Mouse (Mus musculus) left cerebral cortex, postnatal 36 days (tissue): ENCODE measurements around the gene Clic1. TPM values are rescaled to one million over a fixed set of nuclear protein-coding genes. Genes with fewer than 3 reads are reported as not detected.

ENCODE experiments used
- DNase-seq, 2 experiments: peaks; one replicate each; pipeline ENCODE4 v3.0.0; 2021 to 2022; ENCODE audit warnings: low spot score in 2 of 2, mixed read lengths in 1 of 2
- intact Hi-C: fragments of 180-260 bp; cut with DNase I; formaldehyde crosslinking; loops from one replicate; pipeline ENCODE4 v1.15.1; 2025
- total RNA-seq, 2 experiments: library from RNA; stranded (reverse); gene quantifications; 2 replicates each; pipeline ENCODE4 v1.2.3; 2021

Gene Clic1
- total RNA-seq, 2 experiments from 2014 or later: 8.4 to 8.5 TPM

- no peak for DNase-seq
- intact Hi-C loops: no loop called here
These were observed 30.5 kb downstream of the Clic1 start for GRCm38 (mm10) chr17:35080248-35080647.

DNA sequence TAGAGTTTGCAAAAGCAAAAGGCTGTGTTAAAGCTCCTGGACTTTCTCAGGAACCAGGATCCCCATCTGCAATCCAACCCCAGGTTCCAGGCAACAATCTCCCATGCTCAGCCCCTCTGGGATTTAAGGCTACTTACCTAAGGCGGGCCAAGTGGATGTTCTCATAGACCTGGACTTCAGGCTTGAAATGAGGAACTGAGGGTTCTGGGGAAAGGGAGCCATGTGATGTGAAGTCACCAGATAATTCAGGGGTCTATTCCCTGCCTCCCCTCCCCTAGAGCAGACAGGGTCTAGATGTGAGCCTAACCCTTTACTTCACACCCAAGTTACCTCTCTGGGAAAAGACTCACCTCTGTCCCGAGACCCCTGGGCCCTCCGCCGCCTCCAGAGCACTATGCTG, 30.9 kb downstream of the Clic1 start:
- intact Hi-C loops: no loop called here
- DNase-seq: no peak

- intact Hi-C loops: no loop called here
- DNase-seq: no peak
These were observed 33.2 kb downstream of the Clic1 start for GRCm38 (mm10) chr17:35082841-35083576.

DNA sequence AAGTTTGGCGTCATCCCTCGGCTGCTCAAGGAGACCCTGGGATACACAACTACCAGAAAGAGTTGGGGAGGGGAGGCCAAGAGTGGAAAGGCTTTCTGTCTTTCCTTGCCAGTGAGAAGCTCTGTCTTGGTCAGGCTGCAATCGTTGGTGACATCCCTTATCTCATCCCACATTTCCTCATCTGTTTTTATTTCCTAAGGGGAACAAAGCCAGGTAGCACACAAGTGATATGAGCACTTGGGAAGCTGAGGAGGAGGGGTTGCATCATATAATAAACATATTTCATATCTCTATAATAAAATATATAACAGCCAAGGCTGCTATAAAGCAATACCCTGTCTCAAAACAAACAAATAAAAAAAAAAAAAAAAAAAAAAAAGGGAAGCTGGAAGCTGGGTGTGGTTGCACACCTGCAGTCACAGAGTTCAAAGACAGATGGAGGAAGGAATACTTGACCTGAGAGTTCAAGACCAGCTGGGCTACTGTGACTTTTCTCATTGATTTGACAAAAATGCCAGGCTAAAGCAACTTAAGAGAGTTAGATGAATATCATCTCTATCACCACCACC, 34.2 kb downstream of the Clic1 start:
- no peak for DNase-seq
- intact Hi-C loops: no loop called here

DNA sequence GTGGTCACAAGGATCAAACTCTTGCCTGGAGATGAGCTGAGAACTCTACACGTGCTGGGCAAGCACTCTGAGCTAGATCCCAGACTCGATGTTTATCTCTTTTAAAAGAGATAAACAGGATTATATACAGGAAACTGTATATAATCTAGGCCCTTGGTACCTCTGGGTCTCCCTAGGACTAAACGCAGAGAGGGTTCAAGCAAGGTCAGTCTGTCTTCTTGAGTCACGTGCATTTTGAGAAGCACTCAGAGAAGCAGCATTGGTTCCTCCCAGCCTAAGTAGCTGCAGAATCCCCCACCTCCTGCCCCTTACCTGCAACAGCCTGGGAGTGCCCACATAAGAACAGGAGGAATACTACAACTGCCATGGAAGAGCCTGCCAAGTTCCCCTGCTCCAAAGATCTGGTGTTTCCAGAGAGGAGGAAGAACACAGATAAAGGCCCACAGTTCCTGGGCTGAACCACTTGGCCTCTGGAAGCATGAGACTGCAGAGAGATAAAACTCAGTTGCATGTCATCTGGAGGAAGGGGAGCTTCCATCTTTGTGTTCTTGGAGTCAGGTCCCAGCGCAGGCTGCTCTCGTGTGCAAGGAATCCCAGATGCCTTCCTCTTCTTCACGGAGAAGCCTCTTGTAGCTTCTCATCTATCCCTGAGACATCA, 35.6 kb downstream of the Clic1 start, which contains the start of gene Ly6g6f:
Gene Ly6g6f, minus strand, starts transcription at position 403 of the 658 bp plus-strand sequence.
- intact Hi-C loops: no loop called here

GRCm38 (mm10) chr17:35088151-35088550, 38.4 kb downstream of the Clic1 start:
- intact Hi-C loops: no loop called here
- no peak for DNase-seq

More for the DNA sequence above, 35.6 kb downstream of the Clic1 start, which contains the start of gene Ly6g6f:
- no peak for DNase-seq

DNA sequence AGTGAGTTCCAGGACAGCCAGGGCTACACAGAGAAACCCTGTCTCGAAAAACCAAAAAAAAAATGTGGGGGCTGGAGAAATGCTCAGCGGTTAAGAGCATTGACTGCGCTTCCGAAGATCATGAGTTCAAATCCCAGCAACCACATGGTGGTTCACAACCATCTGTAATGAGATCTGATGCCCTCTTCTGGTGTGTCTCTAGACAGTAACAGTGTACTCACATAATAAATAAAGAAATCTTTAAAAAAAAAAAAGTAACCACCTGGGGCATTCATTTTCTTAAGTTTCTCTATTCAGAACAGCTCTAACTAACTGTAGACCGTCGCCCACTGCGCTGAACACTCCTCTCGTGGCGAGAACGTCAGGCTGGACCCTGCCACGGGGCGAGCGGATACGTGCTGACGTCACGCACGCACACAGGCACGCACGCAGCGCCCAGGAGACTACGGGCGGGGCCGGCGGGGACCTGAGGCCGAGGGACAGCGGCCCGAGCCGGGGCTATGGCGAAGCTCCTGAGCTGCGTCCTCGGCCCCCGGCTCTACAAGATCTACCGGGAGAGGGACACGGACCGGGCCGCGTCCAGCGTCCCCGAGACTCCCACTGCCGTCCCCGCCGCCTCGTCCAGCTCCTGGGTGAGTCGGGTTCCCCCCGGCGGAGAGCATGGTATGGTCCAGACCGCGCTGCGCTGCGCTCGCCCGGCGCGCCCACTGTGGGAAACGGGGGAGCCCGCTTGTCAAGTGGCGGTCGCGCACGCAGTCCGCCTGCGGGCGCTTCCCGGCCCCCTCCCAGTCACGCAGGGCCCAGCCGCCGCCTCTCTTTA, 39.3 kb downstream of the Clic1 start, which contains the start of gene Abhd16a:
Gene Abhd16a, plus strand, starts transcription at position 439 of the 820 bp plus-strand sequence.
- peak; percentile 96 for DNase-seq
- intact Hi-C loops: no loop called here

DNA sequence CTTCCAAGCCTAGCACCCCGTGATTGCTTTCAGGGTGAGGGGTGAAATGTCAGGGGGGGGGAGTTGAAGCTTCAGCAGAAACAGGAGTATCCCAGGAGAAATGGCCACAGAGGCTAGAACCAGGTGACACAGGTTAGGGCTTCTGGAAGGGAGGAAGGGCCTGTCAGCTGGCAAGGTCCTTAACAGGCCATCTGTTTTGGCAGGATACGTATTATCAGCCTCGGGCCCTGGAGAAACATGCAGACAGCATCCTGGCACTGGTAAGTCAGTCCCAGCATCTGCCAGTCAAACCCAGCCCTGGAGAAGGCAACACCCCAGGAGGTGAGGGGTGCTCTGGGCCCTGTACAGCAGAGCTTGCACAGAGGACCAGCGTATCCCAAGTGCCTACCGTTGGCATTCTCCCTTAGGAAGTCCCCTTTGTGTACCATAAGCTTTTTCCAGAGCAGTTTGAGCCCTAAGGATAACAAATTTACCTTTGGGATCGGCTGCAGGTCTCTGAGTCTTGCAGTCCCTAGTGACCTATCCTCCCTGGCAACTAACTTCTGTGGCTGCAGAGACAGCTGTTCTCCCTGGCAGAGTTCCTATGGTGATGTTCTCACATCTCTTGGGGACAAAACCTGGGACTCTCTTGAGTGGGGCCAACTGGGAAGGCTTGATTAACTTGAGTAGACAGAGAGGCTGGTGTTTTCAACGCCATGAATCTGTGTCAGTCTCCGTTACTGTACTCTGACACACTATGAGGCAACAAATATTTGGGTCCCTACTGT, 40.6 kb downstream of the Clic1 start:
- no peak for DNase-seq
- intact Hi-C loops: no loop called here

GRCm38 (mm10) chr17:35092403-35093198, 42.8 kb downstream of the Clic1 start:
- intact Hi-C loops: no loop called here
- DNase-seq: no peak

GRCm38 (mm10) chr17:35094475-35095365, 45.0 kb downstream of the Clic1 start:
- intact Hi-C loops: no loop called here

GRCm38 (mm10) chr17:35096597-35096996, 46.8 kb downstream of the Clic1 start:
- no peak for DNase-seq
- intact Hi-C loops: no loop called here

More at GRCm38 (mm10) chr17:35094475-35095365, 45.0 kb downstream of the Clic1 start:
- DNase-seq: no peak

GRCm38 (mm10) chr17:35097164-35097655, 47.4 kb downstream of the Clic1 start:
- intact Hi-C loops: no loop called here
- DNase-seq: peak; percentile 59 to 60

DNA sequence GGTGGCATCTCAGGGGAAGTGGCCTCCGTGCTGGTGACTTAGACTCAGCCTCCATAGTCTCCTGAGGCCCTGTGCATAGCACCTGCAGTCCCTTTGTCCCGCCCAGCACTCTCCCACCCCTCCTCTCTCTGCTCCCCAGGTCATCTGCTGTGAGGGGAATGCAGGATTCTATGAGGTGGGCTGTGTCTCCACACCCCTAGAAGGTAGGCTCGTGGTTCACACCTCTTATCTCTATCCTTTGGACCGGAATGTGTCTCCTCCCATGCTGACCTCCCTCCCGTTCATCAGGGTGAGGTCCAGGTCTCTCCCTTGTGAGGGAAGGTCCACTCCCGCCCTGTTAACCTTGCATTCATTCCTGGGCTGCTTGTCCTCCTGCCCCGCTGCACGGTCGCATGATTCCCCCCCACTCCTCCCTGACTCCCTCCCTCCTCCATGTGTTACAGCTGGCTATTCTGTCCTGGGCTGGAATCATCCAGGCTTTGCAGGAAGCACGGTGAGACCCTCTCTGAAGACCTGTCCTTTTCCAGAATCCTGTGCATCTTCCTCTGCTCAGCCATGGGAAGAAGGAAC, 50.5 kb downstream of the Clic1 start:
- no peak for DNase-seq
- intact Hi-C loops: no loop called here

GRCm38 (mm10) chr17:35101161-35101560, 51.4 kb downstream of the Clic1 start:
- DNase-seq: no peak
- intact Hi-C loops: no loop called here

GRCm38 (mm10) chr17:35102299-35102698, 52.5 kb downstream of the Clic1 start:
- DNase-seq: no peak
- intact Hi-C loops: no loop called here

GRCm38 (mm10) chr17:35103221-35103690, 53.5 kb downstream of the Clic1 start:
- DNase-seq: no peak
- intact Hi-C loops: no loop called here

GRCm38 (mm10) chr17:35104079-35104478, 54.3 kb downstream of the Clic1 start:
- intact Hi-C loops: no loop called here
- no peak for DNase-seq
